Mouse (Mus musculus) lung, postnatal 0 days (tissue): ENCODE measurements at regions not wholly inside any gene's neighbourhood (a gene's known extent, or its start where the extent isn't known, plus 50 kb on each side); places are given as distances from the start of the nearest gene placed in this dataset.

Source experiments
- CTCF ChIP-seq: IDR thresholded peaks from 2 replicates; pipeline ENCODE4 v1.5.1; 2016; ENCODE audit warnings: antibody characterized with exemption, mild to moderate bottlenecking
- EP300 ChIP-seq: IDR thresholded peaks from 2 replicates; pipeline ENCODE4 v1.6.1; 2016; ENCODE audit warnings: antibody characterized with exemption, mild to moderate bottlenecking, control low read depth

DNA sequence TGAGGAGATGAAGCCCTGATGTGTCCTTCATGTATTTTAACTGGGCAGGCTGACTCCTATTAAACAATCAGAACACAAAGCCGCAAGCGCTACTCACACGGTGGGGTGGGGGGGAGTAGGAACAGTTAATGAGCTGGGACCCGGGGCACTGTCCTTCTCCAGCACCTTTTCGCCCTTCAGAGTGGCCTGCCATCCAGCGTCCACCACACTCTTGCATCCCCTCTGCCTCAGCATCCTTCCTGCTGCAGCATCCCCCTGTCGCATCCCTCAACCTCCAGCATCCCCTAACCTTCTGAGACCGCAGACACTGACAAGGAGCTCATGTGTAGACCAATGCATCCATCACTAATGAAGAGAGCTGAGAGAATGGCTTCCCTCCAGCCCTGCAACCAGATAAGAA lies 54.2 kb upstream of the Gm26657 start:
- no peak for TF ChIP-seq CTCF
- no peak for TF ChIP-seq EP300
